Mouse (Mus musculus) heart, postnatal 10 days (tissue): ENCODE data around the gene Soga1. TPM values are rescaled to one million over a fixed set of nuclear protein-coding genes. Genes with fewer than 3 reads are reported as not detected.

Experiments used
- DNase-seq, 2 experiments: peaks; one replicate each; pipeline ENCODE4 v3.0.0; 2021
- intact Hi-C: fragments of 180-260 bp; cut with DNase I; formaldehyde crosslinking; loops from one replicate; pipeline ENCODE4 v1.15.1; 2025
- total RNA-seq, 2 experiments: library from RNA; stranded (reverse); gene quantifications; 2 replicates each; pipeline ENCODE4 v1.2.3; 2021

Soga1 gene
- total RNA-seq, 2 experiments from 2014 or later, result 33.3 to 34.6 TPM

DNA sequence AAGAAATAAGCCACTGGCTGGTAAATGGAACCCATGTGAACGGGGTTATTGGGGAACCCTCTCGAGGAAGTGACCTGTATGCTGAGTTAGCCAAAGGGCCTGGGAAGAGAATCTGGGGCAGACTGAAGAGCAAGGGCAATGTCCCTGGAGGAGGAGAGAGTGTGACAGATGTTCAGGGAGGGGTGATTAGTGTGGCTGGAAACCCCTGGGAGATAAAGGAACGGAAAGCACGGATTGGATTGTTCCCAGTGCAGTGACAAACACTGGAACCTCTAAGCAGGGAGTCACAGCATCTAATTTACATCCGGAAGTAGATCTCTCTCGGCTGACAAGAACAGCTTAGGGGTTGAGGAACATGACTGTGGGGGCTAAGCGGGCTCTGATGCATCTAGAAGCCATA, 2.9 kb upstream of the Soga1 start:
- intact Hi-C loops, result no loop called here
- DNase-seq, result no peak

DNA sequence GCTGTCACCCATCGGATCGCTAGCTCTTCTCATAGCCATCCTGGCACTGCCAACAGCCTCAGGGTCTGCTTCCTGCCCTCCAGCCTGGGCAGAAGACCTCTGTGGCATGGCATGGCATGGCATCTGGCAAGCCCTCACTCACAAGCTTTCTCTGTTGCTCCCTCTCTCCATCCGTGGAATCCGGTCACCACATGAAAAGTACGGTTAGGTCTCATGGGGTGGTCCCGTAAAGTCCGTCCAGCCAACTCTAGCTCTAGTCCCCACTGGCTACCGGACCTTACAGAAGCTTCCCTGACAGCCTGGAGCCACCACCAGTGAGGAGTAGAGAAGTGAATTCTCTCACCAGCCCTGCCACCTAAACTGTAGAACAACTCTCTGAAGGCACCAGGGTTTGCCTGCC, 2.3 kb upstream of the Soga1 start:
- no peak for DNase-seq
- intact Hi-C loops, result no loop called here

DNA sequence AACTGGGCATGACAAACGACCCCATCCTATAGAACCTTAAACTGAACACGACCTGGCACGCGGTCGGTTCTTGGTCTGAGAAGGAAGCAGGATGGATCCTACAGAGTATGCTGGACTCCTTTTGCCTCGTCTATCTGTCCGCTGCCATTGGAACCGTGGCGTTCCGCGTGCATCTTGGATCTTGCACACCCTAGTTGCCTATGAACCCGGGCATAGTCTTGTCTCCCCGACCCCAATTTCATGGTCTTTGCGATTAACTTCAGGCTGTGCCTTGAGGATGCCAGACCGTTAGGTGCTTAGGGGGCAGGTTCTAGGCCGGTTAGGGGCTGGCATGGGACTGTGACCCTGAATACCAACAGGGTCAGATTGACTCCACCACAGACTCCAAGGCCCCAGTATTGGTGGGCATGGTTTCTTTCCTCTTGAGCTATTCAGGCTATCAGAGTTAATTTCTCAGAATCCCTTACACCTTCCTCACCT, 687 bp upstream of the Soga1 start:
- DNase-seq, result no peak
- intact Hi-C loops, result loop anchor here (2.0 to 10.0 kb wide), 4 partner anchors 29 to 355 kb away; no protein-coding TSS in a partner anchor

DNA sequence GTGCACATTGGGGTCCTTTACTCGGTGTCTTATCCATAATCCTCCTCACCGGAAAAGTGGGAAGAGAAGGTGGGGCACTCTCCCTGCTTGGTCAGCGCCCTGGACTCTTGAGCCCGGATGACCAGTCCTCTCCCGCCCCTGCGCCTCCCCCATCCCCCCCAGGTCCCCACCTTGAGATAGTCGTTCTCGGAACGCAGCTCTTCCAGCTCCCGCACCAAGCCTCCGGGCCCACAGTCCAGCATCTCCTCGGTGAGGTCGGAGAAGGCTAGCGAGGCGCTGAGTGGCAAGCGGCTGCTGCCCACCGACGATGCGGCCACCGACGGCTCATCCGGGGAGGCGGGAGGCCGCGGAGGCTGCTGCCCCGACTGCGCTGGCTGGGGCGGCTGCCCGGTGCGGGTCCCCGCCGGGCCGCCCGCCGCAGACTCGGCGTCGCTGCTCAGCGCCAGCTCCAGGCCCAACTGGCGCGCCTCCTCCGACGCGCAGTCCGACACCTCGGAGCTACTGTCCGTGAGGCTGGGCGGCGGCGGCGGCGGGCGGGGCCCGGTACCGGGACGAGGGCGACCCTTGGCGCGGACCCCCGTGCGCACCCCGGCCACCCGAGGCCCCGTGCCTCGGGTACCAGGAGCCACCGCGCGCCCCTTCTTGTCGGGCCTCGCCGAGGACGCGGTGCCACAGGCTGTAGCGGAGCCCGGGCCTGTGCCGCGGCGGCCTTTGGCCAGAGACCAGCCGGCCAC, 828 bp downstream of the Soga1 start:
- intact Hi-C loops, result loop anchor here (2.0 to 10.0 kb wide), 4 partner anchors 27 to 353 kb away; no protein-coding TSS in a partner anchor
- DNase-seq, result peak; percentile 47 to 63

DNA sequence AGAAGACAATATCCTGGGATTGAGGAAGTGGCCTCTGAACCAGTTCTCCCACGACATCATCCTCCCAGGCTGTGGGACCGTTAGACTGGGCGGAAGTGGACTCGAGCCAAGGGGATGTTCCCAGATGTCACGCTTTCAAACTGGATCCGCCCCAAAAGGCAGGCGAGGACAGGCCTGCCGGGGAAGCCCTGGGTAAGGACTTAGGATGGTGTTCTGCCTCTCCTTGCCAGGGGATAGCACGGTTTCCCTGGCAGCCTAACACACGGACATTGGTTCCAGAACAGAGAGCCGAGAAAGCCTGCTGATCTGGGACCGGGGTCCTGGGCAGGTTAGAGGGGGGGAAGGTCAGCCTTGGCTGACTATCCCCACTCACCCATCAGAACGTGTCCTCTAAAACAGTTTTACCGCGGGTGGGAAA, 1.4 kb downstream of the Soga1 start:
- intact Hi-C loops, result loop anchor here (2.0 to 10.0 kb wide), 4 partner anchors 27 to 353 kb away; no protein-coding TSS in a partner anchor
- peak; percentile 94 to 96 for DNase-seq

DNA sequence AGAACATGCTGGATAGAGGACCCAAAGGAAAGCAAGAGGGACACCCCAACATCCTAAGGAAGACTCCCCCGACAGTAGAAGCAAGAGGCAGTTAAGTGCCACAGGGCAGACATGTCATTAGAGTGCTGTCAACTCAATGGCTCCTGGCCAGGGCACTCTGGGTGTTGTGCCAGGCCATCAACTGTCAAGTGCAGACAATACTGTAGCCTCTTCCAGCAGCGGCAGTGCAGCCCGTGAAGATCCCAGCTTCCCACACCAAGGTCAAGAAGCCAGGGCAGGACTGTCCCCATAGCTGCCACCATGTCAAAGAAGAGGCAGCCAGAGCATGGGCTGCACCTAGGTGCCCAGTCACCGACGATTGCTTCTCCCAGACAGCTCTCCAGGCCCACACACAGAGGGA, 1.9 kb downstream of the Soga1 start:
- peak; percentile 77 to 78 for DNase-seq
- intact Hi-C loops, result loop anchor here (5.0 to 10.0 kb wide), 2 partner anchors 35 to 352 kb away; no protein-coding TSS in a partner anchor

DNA sequence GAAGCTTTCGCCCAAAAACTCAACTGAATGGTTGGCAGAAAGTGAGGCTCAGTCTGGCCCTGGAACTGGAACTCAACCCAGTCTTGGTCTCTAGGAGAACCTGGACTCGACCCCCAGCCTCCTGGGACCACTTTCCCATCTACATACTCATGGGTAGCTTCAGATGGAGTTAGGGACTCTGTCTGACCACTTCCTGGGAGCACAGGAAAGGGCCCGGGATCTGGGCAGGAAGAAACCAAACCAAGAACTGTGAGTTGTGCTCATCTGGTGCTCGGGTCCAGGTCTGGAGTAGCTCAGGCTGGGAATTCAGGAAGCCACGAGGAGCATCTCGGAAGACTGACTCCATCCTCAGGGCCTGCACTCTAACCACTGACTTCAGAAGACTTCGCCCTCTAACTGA, 2.5 kb downstream of the Soga1 start:
- DNase-seq, result no peak
- intact Hi-C loops, result loop anchor here (5.0 to 10.0 kb wide), 2 partner anchors 34 to 352 kb away; no protein-coding TSS in a partner anchor

DNA sequence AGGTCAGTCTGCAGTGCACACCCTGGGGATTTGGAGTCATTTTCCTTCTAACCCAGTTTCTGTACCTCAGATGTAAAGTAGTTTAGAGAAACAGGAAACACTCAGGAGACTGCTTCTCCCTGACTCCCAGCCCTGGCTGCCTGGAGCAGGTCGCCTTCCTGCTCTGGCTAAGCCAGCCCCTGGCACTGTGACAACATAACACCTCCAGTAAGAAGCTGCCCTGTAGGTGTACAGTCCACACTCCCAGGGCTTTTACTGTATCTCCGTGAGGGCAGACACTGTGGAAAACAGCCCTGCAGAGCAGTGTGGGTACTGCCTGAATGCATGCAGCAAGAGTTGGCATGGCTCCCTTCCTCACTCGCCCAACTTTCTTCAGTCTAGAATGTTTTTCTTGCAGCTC, 3.4 kb downstream of the Soga1 start:
- intact Hi-C loops, result loop anchor here (5.0 to 10.0 kb wide), 2 partner anchors 33 to 351 kb away; no protein-coding TSS in a partner anchor
- peak in 1 of 2 experiments; percentile 69 for DNase-seq

DNA sequence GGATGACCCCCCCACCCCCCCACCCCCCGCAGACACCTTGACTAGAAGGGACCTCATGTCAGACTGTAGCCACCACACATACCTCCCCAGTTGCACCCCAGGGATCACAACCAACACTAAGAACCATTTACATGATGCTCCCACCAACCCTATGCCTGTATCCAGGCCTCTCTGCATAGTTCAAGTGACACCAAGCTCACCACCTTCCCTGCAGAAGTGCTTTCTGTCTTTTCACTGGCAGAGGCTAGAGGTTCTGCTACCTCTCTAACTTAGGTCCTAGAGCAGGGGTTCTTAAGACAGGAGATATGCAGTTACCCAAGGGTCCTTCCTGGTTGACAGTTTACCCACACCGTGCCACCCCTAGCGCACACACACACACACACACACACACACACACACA, 3.8 kb downstream of the Soga1 start:
- no peak for DNase-seq
- intact Hi-C loops, result loop anchor here (5.0 to 10.0 kb wide), 2 partner anchors 33 to 350 kb away; no protein-coding TSS in a partner anchor

DNA sequence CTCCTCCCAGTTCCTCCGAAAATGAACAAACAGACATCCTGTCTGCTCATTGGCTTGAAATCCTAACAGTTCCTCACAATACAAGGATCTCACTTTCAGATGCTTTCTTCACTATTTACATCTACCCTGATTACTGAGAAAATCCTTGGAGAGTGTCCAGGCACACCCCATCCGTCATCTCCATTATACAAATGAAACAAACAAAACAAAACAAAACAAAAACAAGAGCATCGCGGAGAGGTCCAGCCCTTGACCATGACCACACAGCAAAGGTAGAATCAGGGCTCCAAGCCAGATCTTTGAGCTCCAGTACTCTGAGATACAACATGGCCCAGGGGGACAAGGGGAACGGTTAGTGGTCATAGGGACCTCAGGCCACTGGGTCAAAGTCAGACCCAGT, 4.3 kb downstream of the Soga1 start:
- no peak for DNase-seq
- intact Hi-C loops, result loop anchor here (5.0 to 10.0 kb wide), 2 partner anchors 32 to 350 kb away; no protein-coding TSS in a partner anchor

DNA sequence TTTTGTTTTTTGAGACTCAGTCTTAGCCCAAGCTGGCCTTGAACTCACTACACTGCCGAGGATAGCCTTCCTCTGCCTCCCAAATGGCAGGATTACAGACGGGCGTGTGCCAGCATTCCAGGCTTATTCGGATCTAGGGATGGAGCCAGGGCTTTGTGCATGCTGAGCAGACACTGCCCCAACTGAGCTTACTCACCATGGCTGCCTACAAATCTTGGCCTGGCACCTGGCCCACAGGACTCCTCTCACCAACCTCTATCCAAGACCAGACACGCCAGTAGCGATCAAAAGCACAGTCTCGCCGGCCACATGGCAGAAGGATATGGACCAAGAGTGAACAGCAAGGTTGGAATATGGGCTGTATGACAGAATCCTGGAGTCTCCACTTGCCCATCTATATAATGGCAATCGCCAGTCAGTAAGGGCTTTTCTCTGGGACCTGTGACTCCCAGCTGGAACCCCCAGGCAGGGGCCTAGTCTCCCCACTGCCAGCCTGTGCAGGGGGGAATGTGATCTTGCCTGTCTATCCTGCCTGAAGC, 4.8 kb downstream of the Soga1 start:
- no peak for DNase-seq
- intact Hi-C loops, result loop anchor here (10.0 kb wide), 1 partner anchor 349 kb away; no protein-coding TSS in a partner anchor

DNA sequence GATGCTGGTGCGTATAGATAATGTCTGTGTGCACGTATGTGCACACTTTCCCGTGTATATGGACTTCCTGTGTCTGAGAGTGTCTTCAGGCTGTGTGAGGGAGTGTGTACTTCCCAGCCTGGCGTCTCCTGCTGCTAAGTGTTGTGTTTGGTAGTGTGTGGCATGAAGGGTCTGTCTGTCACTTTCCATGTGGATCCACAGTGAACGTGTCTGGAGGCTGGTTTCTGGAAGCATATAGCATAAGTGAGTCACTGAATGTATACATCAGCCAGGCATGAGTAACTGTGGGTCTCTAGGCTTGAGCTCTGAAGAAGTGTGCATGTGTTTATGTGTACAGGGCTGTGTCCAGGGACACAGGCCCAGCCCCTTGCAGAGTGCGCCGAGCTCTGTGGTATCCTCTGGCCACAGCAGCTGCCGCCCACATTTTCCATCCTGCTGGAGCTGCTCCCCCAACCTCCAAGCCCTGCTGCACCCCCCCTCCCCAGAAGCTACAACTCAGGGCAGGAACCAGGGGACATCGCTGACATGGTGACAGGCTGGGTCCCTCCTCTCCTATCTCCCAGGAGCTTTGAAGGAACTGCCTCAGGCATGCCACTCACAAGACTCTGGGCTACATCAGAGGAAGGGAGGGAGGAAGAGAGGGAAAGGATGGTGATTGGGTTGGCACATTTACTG, 5.5 kb downstream of the Soga1 start:
- intact Hi-C loops, result loop anchor here (10.0 kb wide), 1 partner anchor 349 kb away; no protein-coding TSS in a partner anchor
- no peak for DNase-seq

DNA sequence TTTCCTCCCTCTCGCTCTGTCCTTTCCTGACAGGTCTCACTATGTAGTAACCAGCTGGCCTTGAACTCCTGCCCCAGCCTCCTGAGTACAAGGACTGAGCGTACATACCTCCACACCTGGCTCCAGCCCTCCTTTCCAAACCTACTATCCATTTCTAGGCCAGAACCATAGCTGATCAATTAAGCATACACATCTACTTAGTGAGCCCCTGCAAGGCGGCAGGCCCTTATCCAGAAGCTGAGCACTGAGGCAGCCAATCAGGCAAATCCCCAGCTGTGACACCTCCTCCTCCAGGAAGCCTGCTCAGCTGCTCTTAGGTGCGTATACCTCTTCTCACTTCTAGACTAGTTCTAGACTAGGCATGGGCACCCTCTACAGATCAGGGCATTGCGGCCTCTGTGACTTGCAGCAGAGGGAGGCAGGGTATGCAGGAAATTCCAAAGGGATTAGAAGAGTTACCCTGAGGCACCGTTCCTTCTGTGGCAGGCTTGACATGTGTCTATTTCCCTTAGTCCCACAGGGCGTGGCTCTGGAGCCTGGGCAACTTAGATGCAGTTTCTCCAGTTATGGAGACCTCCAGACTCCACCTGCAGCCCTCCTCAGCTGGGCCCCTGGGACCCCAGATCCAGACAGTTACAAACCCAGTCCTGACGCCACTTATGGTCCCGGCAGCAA, 6.6 kb downstream of the Soga1 start:
- DNase-seq, result no peak
- intact Hi-C loops, result loop anchor here (10.0 kb wide), 1 partner anchor 348 kb away; no protein-coding TSS in a partner anchor

DNA sequence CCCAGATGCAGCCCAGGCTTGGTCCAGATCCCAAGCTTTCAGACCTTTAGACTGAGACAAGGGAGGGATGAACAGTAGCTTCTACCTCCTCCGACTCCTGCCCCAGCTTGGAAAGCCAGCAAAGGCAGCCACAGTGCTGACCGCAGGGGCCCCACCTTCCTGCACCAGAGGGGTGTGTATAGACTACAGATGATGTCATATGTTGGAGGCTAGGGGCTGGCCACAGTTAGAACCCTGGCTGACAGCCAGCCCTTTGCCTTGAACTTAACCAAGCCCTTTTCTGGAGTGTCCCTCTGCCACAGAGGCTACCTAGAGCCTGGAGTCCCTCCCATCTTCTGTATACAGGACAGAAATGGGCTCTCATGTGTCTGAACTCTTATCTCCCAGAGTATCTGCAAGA, 7.5 kb downstream of the Soga1 start:
- intact Hi-C loops, result loop anchor here (10.0 kb wide), 1 partner anchor 347 kb away; no protein-coding TSS in a partner anchor
- peak; percentile 84 to 89 for DNase-seq

DNA sequence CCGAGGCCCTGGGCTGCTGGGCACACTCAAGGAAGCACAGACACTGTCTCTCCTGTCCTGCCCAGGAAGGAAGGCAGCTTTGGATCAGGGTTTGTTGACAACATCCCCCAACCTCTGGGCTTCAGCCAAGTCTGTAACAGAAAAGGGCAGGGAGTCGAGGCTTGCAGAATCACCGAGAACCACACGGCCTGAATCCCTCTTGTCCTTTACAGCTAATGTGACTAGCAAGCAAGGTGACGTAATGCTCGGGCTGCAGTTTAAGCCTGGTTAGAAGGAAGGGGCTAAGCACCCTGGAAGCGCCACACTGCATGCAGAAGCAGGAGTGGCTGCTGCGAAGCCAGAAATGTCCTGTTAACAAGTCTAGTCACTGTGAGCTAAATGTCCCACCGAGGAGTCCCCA, 8.7 kb downstream of the Soga1 start:
- intact Hi-C loops, result loop anchor here (10.0 kb wide), 1 partner anchor 346 kb away; no protein-coding TSS in a partner anchor
- peak; percentile 77 to 80 for DNase-seq

DNA sequence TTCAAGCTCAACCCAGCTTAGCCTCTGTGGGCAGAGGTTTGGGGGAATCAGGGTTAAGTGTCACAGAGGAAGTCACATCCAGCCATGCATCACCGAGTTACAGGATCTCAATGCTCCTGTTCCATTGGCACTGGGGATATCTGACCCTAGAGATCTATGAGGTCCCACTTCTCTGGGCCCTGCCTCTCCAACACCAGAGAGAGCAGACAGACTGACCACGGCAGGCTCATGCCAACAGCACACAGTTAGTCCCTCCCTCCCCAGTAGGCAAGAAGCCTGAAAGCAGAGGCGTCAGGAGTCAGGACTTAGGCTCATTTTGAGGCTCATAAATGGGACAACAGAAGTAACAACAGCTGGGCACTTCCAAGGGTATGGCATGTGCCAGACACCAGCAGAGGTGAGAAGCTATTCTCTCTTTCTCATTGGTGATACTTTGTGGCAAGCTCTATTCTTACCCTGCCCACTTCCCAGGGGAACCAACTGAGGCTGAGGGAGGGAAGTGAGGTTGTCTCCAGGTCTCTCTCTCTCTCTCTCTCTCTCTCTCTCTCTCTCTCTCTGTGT, 9.2 kb downstream of the Soga1 start:
- intact Hi-C loops, result loop anchor here (10.0 kb wide), 1 partner anchor 345 kb away; no protein-coding TSS in a partner anchor
- no peak for DNase-seq

DNA sequence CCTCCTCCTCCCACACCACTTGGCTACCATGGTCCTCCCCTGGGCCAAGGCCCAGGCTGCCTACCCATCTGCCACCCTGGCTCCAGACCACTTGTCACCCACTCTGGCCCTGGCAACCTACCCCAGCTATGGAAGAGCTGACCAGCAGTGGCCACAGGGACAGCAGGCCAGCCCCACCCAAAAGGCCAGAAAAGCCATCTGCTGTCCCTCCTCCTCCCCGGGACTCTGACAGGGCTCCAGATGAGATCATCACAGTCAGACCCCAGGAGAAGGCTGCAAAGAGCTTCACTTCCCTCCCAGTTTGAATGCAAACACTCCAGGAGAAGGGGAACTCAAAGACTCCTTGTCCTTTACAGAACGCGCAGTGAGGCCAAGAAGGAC, 9.7 kb downstream of the Soga1 start:
- intact Hi-C loops, result no loop called here

DNA sequence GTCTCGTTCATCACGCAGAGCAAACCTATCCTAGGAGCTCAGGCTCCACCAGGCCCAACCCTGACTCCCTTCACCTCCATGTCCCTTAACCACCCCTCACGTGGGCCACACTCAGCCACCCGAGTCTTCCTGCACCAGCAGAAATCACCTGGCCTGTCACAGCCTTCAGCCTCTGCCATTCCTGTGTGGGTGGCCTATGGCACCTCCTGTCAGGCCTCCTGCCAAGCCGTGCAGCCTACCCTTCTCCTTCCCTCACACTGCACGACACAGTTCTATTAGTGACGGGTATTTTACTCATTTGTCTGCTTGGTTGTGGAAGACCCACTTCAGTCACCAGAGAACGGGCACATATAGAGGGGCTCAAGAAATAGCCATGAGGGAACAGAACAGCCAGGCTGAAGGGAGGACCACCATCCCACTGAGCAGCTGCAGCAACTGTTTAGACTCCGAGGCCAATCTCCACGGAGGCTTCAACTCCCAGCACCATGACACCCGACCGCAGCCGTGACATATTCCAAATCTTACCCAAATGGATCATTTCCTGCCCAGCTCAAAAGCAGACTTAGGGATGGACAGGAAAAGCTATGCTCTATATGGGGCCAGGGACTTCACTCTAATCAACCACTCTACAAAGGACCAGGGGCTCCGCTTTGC, 10.2 kb downstream of the Soga1 start:
- DNase-seq, result no peak
- intact Hi-C loops, result no loop called here

More for the DNA sequence above, 9.7 kb downstream of the Soga1 start:
- peak; percentile 66 to 68 for DNase-seq

DNA sequence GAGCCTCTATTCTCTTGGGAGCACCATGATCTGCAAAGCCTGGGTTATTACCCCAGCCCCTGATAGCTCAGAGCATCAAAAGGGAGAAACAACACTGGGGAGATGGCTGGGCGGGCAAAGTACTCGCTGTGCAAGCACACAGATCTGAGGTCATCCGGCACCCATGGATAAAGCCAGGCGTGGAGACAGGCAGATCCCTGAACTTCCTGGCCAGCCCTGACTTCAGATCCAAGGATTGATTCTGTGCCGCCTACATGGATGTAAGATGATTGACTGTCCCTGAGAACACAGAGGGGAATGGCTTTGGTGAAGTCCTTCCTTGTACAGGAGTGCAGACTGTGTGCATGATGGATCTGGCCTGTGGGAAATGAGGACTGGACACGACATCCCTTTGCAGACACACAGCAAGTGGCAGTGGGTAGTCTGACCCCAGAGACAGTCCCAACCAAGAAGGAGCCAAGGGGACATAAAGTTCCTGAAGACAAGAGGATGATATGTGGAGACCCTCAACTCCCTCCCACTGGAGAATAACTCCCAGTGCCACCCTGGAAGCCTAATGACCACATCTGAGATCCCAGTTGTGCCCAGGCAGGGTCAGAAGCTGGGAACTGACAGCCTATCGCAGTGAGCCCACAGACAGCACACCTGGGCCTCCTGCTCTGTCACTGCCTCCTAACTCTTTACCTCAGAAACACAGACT, 12.2 kb downstream of the Soga1 start:
- intact Hi-C loops, result no loop called here
- no peak for DNase-seq
